Mouse (Mus musculus): ENCODE results near the gene Prkar2a. TPM values are rescaled to one million over a fixed set of nuclear protein-coding genes. Genes with fewer than 3 reads are reported as not detected.

The Prkar2a gene
- polyA plus RNA-seq, 1 experiment, result 0.21 TPM

GRCm38 (mm10) chr9:108753976-108754375 lies 64.9 kb downstream of the Prkar2a start:
- no peak for TF ChIP-seq GATA1 (IDR thresholded peaks at IDR 0.05; ENCODE audit: low read length)
- TF ChIP-seq TAL1 (IDR thresholded peaks at IDR 0.05; ENCODE audit: low read length), result no peak
- no peak overlapping the region for H3K4me3 ChIP-seq (replicated peaks)

GRCm38 (mm10) chr9:108754423-108754822 lies 65.3 kb downstream of the Prkar2a start:
- no peaks in the 10 kb centered on the region for H3K36me3 ChIP-seq (ENCODE audit: control insufficient read depth)
- H3K27me3 ChIP-seq (ENCODE audit: control insufficient read depth), result peaks cover 2% of the 10 kb centered on the region; the same call in 1 of the 2 replicates
- H3K4me1 ChIP-seq (ENCODE audit: control insufficient read depth), result peaks cover 1% of the 10 kb centered on the region; the same call in 1 of the 2 replicates
- no peak for TF ChIP-seq GATA1 (IDR thresholded peaks at IDR 0.05; ENCODE audit: low read length)
- no peak for TF ChIP-seq TAL1 (IDR thresholded peaks at IDR 0.05; ENCODE audit: low read length)
- H3K9me3 ChIP-seq (ENCODE audit: control insufficient read depth, low read length), result no peaks in the 10 kb centered on the region
- H3K4me3 ChIP-seq (replicated peaks), result no peak overlapping the region

More at GRCm38 (mm10) chr9:108753976-108754375, 64.9 kb downstream of the Prkar2a start:
- peaks cover 2% of the 10 kb centered on the region; the same call in 1 of the 2 replicates for H3K27me3 ChIP-seq (ENCODE audit: control insufficient read depth)
- no peaks in the 10 kb centered on the region for H3K9me3 ChIP-seq (ENCODE audit: control insufficient read depth, low read length)
- peaks cover 1% of the 10 kb centered on the region; the same call in 1 of the 2 replicates for H3K4me1 ChIP-seq (ENCODE audit: control insufficient read depth)
- H3K36me3 ChIP-seq (ENCODE audit: control insufficient read depth), result peaks cover under 1% of the 10 kb centered on the region; the same call in 1 of the 2 replicates

DNA sequence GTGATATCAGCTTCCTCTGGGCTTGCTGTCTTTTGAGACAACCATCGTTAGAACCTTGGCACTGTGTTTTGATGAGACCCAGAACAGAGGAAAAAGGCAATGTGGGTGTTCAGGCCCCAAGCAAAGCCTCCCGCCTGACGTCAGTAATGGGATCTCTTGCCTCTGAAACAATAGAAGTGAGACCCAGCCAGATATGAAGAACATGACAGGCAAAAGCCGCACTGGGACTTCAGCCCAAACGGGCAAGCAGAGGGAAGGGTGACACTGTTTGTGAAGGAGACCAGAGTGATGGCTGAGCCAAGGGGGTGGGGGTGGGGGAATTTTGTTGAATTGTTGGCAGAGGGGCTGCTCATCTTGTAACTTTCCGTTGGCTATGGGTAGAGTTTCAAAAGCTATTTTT lies 68.3 kb downstream of the Prkar2a start:
- Histone ChIP-seq H3K27me3 (ENCODE audit: control insufficient read depth) (peaks cover 2% of the 10 kb centered on the region; the same call in 1 of the 2 replicates), H3K4me1 (ENCODE audit: control insufficient read depth) (no peaks in the 10 kb centered on the region), H3K9me3 (ENCODE audit: control insufficient read depth, low read length) (peaks cover 3% of the 10 kb centered on the region; the same call in 1 of the 2 replicates), H3K36me3 (ENCODE audit: control insufficient read depth) (no peaks in the 10 kb centered on the region), H3K4me3 (replicated peaks) (no peak overlapping the region)
- TF ChIP-seq GATA1 (IDR thresholded peaks at IDR 0.05; ENCODE audit: low read length) (no peak), TAL1 (IDR thresholded peaks at IDR 0.05; ENCODE audit: low read length) (no peak)

- no peaks in the 10 kb centered on the region for H3K36me3 ChIP-seq (ENCODE audit: control insufficient read depth)
- H3K4me1 ChIP-seq (ENCODE audit: control insufficient read depth), result no peaks in the 10 kb centered on the region
- H3K9me3 ChIP-seq (ENCODE audit: control insufficient read depth, low read length), result peaks cover 3% of the 10 kb centered on the region; the same call in 1 of the 2 replicates
- TF ChIP-seq TAL1 (IDR thresholded peaks at IDR 0.05; ENCODE audit: low read length) (no peak), GATA1 (IDR thresholded peaks at IDR 0.05; ENCODE audit: low read length) (no peak)
- H3K27me3 ChIP-seq (ENCODE audit: control insufficient read depth), result peaks cover 2% of the 10 kb centered on the region; the same call in 1 of the 2 replicates
- H3K4me3 ChIP-seq (replicated peaks), result no peak overlapping the region
These were observed 70.0 kb downstream of the Prkar2a start for GRCm38 (mm10) chr9:108759121-108759520.

DNA sequence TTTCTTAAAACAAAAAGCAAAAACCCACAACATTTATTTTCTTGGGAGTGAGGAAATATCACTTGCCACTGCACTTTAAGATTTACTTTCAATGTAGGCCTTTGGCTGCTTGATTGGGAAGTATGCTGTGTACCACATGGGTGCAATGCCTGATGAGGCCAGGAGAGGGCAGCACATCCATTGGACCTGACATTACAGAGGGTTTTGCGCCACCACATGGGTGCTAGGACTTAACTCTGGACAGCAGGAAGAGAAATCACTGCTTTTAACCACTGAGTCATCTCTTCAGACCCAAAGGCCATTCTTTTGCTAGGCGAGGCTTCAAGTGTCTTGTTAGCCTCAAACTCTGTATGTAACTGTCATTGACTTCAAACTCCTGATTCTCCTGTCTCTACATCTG lies 70.7 kb downstream of the Prkar2a start:
- no peak for TF ChIP-seq GATA1 (IDR thresholded peaks at IDR 0.05; ENCODE audit: low read length)
- TF ChIP-seq TAL1 (IDR thresholded peaks at IDR 0.05; ENCODE audit: low read length), result no peak
- Histone ChIP-seq H3K4me3 (replicated peaks) (no peak overlapping the region), H3K4me1 (ENCODE audit: control insufficient read depth) (peaks cover 2% of the 10 kb centered on the region), H3K27me3 (ENCODE audit: control insufficient read depth) (no peaks in the 10 kb centered on the region; the same call in 1 of the 2 replicates), H3K9me3 (ENCODE audit: control insufficient read depth, low read length) (peaks cover 3% of the 10 kb centered on the region; the same call in 1 of the 2 replicates), H3K36me3 (ENCODE audit: control insufficient read depth) (no peaks in the 10 kb centered on the region)

- Histone ChIP-seq H3K27me3 (ENCODE audit: control insufficient read depth) (no peaks in the 10 kb centered on the region), H3K9me3 (ENCODE audit: control insufficient read depth, low read length) (peaks cover 3% of the 10 kb centered on the region; the same call in 1 of the 2 replicates), H3K4me3 (replicated peaks) (no peak overlapping the region), H3K36me3 (ENCODE audit: control insufficient read depth) (no peaks in the 10 kb centered on the region), H3K4me1 (ENCODE audit: control insufficient read depth) (peaks cover 10% of the 10 kb centered on the region)
- TF ChIP-seq GATA1 (IDR thresholded peaks at IDR 0.05; ENCODE audit: low read length) (no peak), TAL1 (IDR thresholded peaks at IDR 0.05; ENCODE audit: low read length) (no peak)
These were observed 72.4 kb downstream of the Prkar2a start for GRCm38 (mm10) chr9:108761561-108761960.

GRCm38 (mm10) chr9:108764971-108765370 lies 75.9 kb downstream of the Prkar2a start:
- H3K27me3 ChIP-seq (ENCODE audit: control insufficient read depth), result peaks cover 10% of the 10 kb centered on the region
- H3K4me3 ChIP-seq (replicated peaks), result no peak overlapping the region
- TF ChIP-seq GATA1 (IDR thresholded peaks at IDR 0.05; ENCODE audit: low read length) (no peak), TAL1 (IDR thresholded peaks at IDR 0.05; ENCODE audit: low read length) (no peak)
- H3K36me3 ChIP-seq (ENCODE audit: control insufficient read depth), result no peaks in the 10 kb centered on the region
- H3K4me1 ChIP-seq (ENCODE audit: control insufficient read depth), result peaks cover 10% of the 10 kb centered on the region
- H3K9me3 ChIP-seq (ENCODE audit: control insufficient read depth, low read length), result peaks cover under 1% of the 10 kb centered on the region; the same call in 1 of the 2 replicates

GRCm38 (mm10) chr9:108776614-108777013 lies 87.5 kb downstream of the Prkar2a start:
- no peak for TF ChIP-seq TAL1 (IDR thresholded peaks at IDR 0.05; ENCODE audit: low read length)
- no peak for TF ChIP-seq GATA1 (IDR thresholded peaks at IDR 0.05; ENCODE audit: low read length)
- Histone ChIP-seq H3K36me3 (ENCODE audit: control insufficient read depth) (no peaks in the 10 kb centered on the region), H3K4me3 (replicated peaks) (no peak overlapping the region), H3K27me3 (ENCODE audit: control insufficient read depth) (peaks cover 40% of the 10 kb centered on the region), H3K9me3 (ENCODE audit: control insufficient read depth, low read length) (no peaks in the 10 kb centered on the region), H3K4me1 (ENCODE audit: control insufficient read depth) (peaks cover 19% of the 10 kb centered on the region)

DNA sequence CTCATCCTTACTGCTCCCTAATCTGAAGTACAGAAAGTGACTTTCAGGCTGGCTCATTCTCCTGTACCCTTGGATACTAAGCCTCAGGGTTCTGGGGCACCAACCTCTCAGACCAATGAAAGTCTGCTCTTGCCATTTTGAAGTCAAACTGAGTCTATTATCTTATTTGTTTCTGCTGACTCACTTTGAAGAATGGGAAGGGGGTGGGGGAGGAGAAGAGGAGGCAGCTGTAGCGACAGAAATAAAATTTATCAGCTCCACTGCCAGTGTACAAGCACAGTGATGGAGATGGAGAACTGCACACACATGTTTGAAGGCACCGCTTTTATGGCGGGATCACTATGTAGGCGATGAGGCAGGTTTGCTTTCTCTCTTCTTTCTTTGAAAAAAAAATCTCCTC lies 88.2 kb downstream of the Prkar2a start:
- Histone ChIP-seq H3K9me3 (ENCODE audit: control insufficient read depth, low read length) (no peaks in the 10 kb centered on the region), H3K4me3 (replicated peaks) (no peak overlapping the region), H3K4me1 (ENCODE audit: control insufficient read depth) (peaks cover 24% of the 10 kb centered on the region), H3K36me3 (ENCODE audit: control insufficient read depth) (no peaks in the 10 kb centered on the region), H3K27me3 (ENCODE audit: control insufficient read depth) (peaks cover 39% of the 10 kb centered on the region)
- TF ChIP-seq TAL1 (IDR thresholded peaks at IDR 0.05; ENCODE audit: low read length), result no peak
- TF ChIP-seq GATA1 (IDR thresholded peaks at IDR 0.05; ENCODE audit: low read length), result no peak

Measured in erythroblast, embryonic 14.5 days (primary cell).